Mouse (Mus musculus) cerebellum, postnatal 10 days (tissue): ENCODE results near the gene Gatad2b.
"Not testable (repeated sequence)": the region's sequence is repeated elsewhere in the genome, so short reads cannot be mapped to it uniquely, and the experiment has no call there.

Experiments
- DNase-seq, 2 experiments: peaks; one replicate each; pipeline ENCODE4 v3.0.0; 2021; ENCODE audit warnings: mixed read lengths in 2 of 2

The Gatad2b gene

DNA sequence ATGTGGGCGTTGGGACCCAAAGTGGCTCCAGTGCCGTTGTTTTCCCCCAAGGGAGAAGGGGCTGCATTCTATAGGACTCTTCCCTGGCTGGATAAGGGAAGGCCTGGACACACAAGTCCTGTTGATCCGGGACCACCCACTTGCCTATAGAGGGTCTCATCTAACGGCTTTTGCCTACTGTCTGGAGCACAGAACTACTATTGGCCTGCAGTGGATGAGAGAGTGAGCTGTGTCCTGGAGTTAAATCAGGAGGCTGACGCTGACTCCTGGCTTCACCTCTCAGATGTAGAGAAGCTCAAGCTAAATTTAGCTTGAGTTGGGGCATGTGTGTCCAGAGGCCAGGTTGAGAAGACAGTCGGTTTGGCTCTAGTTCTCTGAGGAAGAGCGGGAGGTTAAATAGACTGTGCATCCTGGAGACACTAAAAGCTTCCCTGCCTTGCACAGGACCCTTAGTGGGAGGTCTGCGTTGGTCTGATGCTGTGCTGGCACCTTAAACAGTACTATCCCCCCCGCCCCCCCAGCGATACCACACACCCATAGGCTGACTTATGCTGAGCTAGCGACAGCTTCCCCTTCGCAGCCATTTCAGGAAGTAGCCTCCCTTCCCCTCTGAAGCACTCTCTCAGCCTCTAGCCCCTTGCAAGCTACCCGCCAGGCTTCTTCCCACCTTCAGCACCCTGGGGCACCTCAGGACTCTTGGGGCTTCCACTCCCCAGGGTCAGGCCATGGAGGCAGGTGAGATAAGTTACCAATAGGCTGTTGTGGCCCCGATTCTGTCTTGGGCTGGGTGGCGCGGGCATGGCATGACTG is 26.8 kb upstream of the Gatad2b start:
- no peak for DNase-seq

GRCm38 (mm10) chr3:90266901-90267775 is 25.8 kb upstream of the Gatad2b start:
- no peak for DNase-seq

- no peak for DNase-seq
Observed at GRCm38 (mm10) chr3:90268190-90268589, 24.8 kb upstream of the Gatad2b start.

- DNase-seq = no peak
Observed at GRCm38 (mm10) chr3:90268971-90269370, 24.0 kb upstream of the Gatad2b start.

GRCm38 (mm10) chr3:90270784-90271183 is 22.2 kb upstream of the Gatad2b start:
- no peak for DNase-seq

GRCm38 (mm10) chr3:90272170-90272569 is 20.8 kb upstream of the Gatad2b start:
- no peak for DNase-seq

DNA sequence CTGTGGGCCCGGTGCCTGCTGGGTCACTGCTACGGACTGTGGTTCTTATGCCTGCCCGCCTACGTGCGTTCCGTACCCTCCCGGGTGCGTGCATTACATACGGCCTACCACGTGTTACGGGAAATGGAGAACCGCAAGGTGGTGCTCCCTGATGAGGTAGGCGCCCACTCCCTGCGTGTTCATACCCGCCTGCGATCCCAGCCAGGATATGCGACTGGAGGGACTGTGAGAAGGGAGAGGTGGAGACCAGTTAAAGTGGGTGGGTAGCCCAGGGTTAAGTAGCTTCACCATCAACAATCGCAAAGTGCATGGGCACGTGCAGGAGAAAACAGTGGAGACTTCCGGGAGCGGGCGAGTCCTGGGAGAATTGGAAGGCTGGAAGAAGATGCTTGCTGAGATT is 19.1 kb upstream of the Gatad2b start:
- DNase-seq = no peak

DNA sequence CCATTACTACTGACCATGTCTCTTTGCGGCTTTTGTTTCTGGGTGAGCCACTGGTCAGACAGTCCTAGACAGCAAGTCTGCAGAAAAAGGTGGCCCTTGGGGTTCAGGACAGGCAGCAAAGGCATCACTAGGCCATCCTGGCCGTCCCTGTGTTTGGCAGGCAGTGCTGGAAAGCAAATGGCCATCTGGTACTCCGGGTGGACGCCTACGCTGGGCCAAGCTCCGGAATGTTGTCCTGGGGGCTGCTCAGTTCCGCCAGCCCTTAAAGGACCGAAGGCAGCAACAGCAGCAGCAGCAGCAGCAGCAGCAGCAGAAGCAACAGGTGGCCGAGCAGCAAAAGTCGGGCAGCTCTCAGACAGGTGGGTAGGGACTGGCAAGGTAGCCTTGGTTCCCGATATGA is 17.7 kb upstream of the Gatad2b start:
- peak; percentile 80 to 82 for DNase-seq

DNA sequence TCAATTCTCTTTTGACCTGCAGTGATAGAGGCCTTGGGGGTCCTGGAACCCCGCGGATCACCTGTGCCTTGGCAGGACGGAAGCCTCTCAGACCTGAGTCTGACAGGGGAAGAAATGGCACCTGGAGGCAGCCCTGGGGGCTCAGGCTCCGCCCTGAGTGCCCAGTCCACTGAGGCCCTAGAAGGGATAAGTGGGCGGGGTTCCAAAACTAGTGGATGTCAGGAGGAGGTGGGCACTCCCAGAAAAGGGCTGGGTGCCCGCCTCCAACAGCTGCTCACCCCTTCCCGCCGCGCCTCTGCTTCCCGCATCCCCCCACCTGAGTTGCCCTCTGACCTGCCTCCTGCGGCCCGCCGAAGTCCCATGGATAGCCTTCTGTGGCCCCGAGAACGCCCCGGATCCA is 16.1 kb upstream of the Gatad2b start:
- DNase-seq = peak; percentile 44 to 51

DNA sequence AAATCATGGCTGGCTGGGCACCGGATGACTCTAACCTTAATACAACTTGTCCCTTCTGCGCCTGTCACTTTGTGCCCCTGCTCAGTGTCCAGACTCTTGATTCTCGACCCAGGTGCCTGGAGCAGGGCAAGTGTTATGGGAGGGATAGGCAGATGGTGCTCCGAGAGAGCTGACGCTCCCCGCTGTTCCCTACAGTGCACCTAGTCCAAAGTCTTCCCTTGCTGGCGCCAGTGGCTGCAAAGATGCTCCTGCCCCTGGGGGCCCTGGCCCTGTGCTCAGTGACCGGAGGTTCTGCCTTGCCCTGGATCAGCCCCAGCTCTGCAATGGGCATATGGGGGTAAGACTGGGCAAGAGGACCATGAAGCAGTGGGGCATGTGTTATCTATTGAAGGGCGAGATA is 15.2 kb upstream of the Gatad2b start:
- peak; percentile 75 to 87 for DNase-seq

- DNase-seq = no peak
Observed at GRCm38 (mm10) chr3:90278211-90278610, 14.8 kb upstream of the Gatad2b start.

DNA sequence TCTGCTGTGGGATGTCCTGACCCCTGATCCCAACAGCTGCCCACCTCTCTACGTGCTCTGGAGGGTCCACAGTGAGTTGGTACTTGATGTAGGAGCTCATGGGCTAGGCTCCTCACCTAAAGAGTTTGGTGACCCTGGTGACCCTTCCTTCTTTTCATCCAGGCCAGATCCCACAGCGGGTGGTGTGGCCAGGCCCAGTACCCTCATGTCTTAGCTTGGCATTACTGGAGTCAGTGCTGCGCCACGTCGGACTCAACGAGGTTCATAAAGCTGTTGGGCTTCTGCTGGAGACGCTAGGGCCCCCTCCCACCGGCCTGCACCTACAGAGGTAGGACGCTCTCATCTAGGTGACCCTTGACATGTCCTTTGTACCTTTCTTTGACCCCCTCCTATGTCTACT is 13.8 kb upstream of the Gatad2b start:
- DNase-seq = no peak

- DNase-seq = no peak
Observed at GRCm38 (mm10) chr3:90279743-90280142, 13.2 kb upstream of the Gatad2b start.

- DNase-seq = no peak
Observed at GRCm38 (mm10) chr3:90280708-90281107, 12.3 kb upstream of the Gatad2b start.

GRCm38 (mm10) chr3:90284150-90284549 is 8.8 kb upstream of the Gatad2b start:
- DNase-seq = no peak

DNA sequence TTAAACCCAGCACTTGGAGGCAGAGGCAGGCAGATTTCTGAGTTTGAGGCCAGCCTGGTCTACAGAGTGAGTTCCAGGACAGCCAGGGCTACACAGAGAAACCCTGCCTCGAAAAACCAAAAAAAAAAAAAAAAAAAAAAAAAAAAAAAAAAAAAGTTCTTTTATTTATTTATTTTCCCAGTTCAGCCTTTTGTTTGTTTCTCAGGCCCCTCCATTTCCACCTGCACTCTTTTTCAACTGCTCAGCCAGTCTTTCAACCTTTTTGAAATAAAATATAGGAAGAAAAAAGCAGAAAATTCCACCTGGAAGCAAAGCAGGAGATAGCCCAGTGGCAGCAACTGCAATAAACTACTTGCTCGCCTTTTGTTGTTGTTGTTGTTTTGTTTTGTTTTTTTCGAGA is 3.6 kb upstream of the Gatad2b start:
- DNase-seq = not testable (repeated sequence)

DNA sequence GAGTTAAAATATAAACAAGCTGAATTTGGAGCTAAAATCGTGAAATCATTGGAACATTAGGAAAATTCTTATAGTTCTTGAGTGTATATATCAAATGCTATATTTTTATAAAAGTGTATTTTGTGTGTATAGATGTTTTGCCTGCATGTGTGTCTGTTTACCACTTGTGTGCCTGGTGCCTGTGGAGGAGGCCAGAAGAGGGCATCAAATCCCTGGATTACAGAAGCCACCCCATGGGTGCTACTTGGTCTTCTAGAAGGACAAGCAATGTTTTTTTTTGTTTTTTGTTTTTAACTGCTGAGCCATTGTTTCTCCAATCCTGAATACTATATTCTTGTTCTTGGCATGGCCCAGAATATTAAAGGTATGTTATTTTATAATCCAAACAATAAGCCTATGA is 2.4 kb upstream of the Gatad2b start:
- DNase-seq = no peak

- no peak for DNase-seq
Observed at GRCm38 (mm10) chr3:90291982-90292344, 1.0 kb upstream of the Gatad2b start.

DNA sequence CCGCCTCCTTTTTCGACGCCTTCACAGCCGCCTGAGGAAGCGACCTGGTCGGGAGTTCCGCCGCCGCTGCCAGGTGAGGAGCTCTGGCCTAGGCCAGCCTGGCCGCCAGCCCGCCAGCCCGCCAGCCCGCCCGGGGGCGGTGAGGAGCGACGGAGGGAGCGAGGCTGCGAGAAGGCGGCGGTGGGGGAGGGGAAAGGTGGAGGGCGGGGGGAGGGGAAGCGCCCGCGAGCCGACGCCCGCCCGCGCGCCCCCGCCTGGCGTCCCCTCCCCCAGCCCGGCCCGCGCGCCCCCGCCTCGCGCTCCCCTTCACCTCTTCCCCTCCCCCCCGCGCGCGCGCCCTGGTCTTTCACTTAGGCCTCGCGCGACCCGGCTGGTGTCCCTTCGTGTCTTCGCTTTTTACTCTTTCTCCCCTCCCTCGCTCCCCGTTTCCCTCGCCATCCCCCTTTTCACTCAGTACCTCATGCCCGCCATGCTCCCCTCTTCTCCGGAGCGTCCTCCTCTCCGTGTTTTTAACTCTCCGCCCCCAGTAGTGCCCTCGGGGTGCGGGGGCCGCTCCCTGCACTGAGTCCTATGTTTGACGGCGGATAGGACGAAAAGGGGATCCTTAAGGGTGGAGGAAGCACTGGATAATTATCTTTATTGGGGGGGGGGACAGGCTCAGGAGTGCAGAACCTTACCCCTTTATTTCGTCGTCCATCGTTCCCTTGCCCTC is 530 bp downstream of the Gatad2b start:
- peak; percentile 93 to 95 for DNase-seq

GRCm38 (mm10) chr3:90294064-90294440 is 1.1 kb downstream of the Gatad2b start:
- DNase-seq = no peak

- no peak for DNase-seq
Observed at GRCm38 (mm10) chr3:90294651-90295050, 1.7 kb downstream of the Gatad2b start.

GRCm38 (mm10) chr3:90305801-90306200 is 12.8 kb downstream of the Gatad2b start:
- no peak for DNase-seq

GRCm38 (mm10) chr3:90309589-90309988 is 16.6 kb downstream of the Gatad2b start:
- no peak for DNase-seq
